Mouse (Mus musculus) lung, postnatal 25 days (tissue): ENCODE results near the gene Gm4763.
A peak's percentile ranks its signal among the peaks of the same experiment; 100 is the strongest.
"Not testable (repeated sequence)": the region's sequence is repeated elsewhere in the genome, so short reads cannot be mapped to it uniquely, and the experiment has no call there.

ENCODE experiments used
- DNase-seq: peaks from one replicate; pipeline ENCODE4 v3.0.0; 2022; ENCODE audit warnings: low spot score

Gm4763 gene

GRCm38 (mm10) chr7:24726808-24727207 is at the start of gene Gm4763:
Gene Gm4763, minus strand, starts transcription at chr7:24726908.
- not testable (repeated sequence) for DNase-seq

- DNase-seq, result no peak
These were observed 49.4 kb upstream of the Gm4763 start for GRCm38 (mm10) chr7:24776145-24776544.

GRCm38 (mm10) chr7:24773942-24774535 is 47.3 kb upstream of the Gm4763 start:
- no peak for DNase-seq

GRCm38 (mm10) chr7:24771361-24771760 is 44.7 kb upstream of the Gm4763 start:
- DNase-seq, result no peak

- no peak for DNase-seq
These were observed 35.9 kb upstream of the Gm4763 start for GRCm38 (mm10) chr7:24762574-24762973.

GRCm38 (mm10) chr7:24761161-24761560 is 34.5 kb upstream of the Gm4763 start:
- DNase-seq, result no peak

GRCm38 (mm10) chr7:24760211-24760610 is 33.5 kb upstream of the Gm4763 start, which contains the start of gene Cd177:
Gene Cd177, minus strand, starts transcription at chr7:24760311.
- DNase-seq, result no peak

- no peak for DNase-seq
These were observed 31.8 kb upstream of the Gm4763 start for GRCm38 (mm10) chr7:24758520-24758919.

- no peak for DNase-seq
These were observed 26.8 kb upstream of the Gm4763 start for GRCm38 (mm10) chr7:24753476-24753875.

- DNase-seq, result no peak
These were observed 24.9 kb upstream of the Gm4763 start for GRCm38 (mm10) chr7:24751610-24752009.

GRCm38 (mm10) chr7:24750695-24751094 is 24.0 kb upstream of the Gm4763 start:
- no peak for DNase-seq

GRCm38 (mm10) chr7:24735970-24736670 is 9.4 kb upstream of the Gm4763 start:
- DNase-seq, result no peak

- peak; percentile 9 for DNase-seq
These were observed 11.7 kb downstream of the Gm4763 start for GRCm38 (mm10) chr7:24715039-24715438.

GRCm38 (mm10) chr7:24708832-24709292 is 17.8 kb downstream of the Gm4763 start, which contains the start of gene BC049730:
Gene BC049730, plus strand, starts transcription at chr7:24709242.
- DNase-seq, result no peak

- DNase-seq, result not testable (repeated sequence)
These were observed 23.9 kb downstream of the Gm4763 start for GRCm38 (mm10) chr7:24702841-24703240.

GRCm38 (mm10) chr7:24697891-24698290 is 28.8 kb downstream of the Gm4763 start:
- DNase-seq, result not testable (repeated sequence)

- DNase-seq, result not testable (repeated sequence)
These were observed 34.0 kb downstream of the Gm4763 start for GRCm38 (mm10) chr7:24692693-24693092.

- DNase-seq, result not testable (repeated sequence)
These were observed 39.2 kb downstream of the Gm4763 start for GRCm38 (mm10) chr7:24687519-24687918.

GRCm38 (mm10) chr7:24684121-24684520 is 42.6 kb downstream of the Gm4763 start:
- not testable (repeated sequence) for DNase-seq

- no peak for DNase-seq
These were observed 50.1 kb downstream of the Gm4763 start, which contains the start of gene Tex101 for GRCm38 (mm10) chr7:24676575-24676974. Gene Tex101, minus strand, starts transcription at chr7:24676675.

- no peak for DNase-seq
These were observed 54.7 kb downstream of the Gm4763 start for GRCm38 (mm10) chr7:24671944-24672439.
